Mouse (Mus musculus) stomach, postnatal 0 days (tissue): Measurements from ENCODE around the gene Raly.

Experiments used
- CTCF ChIP-seq: IDR thresholded peaks from 2 replicates; pipeline ENCODE4 v1.5.1; 2016; ENCODE audit warnings: antibody characterized with exemption, low read depth, mild to moderate bottlenecking, moderate library complexity
- EP300 ChIP-seq: optimal IDR thresholded peaks from 2 replicates; pipeline ENCODE3; 2016; ENCODE audit warnings: antibody characterized with exemption

- TF ChIP-seq CTCF, result no peak
- TF ChIP-seq EP300, result no peak
Measured at GRCm38 (mm10) chr2:154779648-154780047, 11.2 kb upstream of the Raly start.
